Mouse (Mus musculus): Measurements from ENCODE around the gene Sh3bgrl2. TPM values are rescaled to one million over a fixed set of nuclear protein-coding genes. Genes with fewer than 3 reads are reported as not detected.

The Sh3bgrl2 gene
- polyA plus RNA-seq, 1 experiment = 7.3 TPM

DNA sequence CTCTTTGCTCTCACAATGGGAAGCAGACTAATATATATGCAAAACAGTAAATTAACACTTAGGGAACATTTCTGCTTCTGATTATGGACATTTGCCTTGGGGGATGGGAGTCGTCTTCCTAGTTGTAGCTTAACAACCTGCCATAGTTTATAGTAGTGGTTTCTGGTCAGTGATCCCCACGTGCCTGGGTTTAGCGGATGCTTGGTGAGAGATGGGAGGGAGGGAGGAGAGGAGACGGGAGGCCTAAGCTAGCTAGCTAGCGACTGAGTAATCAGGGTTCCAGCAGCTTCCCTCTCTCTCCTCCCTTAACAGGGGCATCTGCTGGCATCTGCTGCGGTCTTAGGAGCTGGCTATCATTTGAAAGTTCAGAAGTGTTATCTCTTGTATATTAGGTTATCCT lies 8.1 kb downstream of the Sh3bgrl2 start:
- 38% methylated on average over 6 of the region's 6 CpGs for WGBS
- DNase-seq = no peak
- H3K4me3 ChIP-seq (replicated peaks; ENCODE audit: extremely low read depth, low read depth, low read length) = no peak overlapping the region

DNA sequence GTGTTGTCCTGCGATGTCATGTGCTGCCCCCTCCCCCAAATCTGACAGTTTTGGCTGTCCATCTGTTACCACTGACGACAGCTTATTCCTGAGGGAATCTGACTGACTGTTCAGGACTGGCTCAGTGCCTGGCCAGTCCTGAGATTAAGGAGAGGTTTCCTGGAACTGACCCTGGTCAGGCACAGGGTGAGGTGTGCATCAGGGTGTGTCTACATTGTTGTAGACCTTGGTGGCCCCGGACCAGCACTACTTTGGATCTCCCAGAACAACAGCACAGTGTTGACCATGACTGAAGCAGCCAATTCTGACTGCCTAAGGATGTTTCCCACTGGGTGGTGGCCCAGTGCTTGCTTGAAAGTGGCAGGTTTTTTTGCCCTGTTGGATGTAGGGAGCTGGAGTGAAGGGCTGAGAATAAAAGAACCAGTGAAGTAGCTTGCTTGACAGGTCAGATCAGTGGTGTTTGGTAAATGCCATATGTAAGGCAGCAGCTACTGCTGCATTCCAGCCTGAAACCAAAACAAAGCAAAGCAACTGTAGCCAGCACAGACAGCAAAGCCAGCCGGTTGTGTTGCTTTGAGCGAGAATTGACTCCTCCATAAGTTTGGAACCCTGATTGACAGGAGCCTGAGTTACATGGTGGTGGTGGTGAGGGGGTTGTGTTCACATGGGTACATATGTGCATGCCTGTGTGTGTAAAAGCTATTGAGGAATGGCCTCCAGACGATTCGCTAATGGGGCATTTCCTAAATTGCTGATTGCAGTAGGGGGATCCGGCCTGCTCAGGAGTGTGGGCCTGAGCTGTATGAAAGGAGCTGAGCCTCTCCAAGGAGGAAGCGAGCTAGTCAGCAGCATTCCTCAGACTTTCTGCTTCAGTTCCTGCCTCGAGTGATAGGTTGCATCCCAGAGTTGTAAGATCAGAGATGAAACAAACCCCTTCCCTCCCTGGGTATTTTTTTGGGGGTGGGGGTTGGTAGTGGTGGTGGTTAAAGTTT lies 8.9 kb downstream of the Sh3bgrl2 start:
- WGBS = 33% methylated on average over 10 of the region's 10 CpGs
- no peak overlapping the region for H3K4me3 ChIP-seq (replicated peaks; ENCODE audit: extremely low read depth, low read depth, low read length)
- TF ChIP-seq CTCF (IDR thresholded peaks at IDR 0.05; ENCODE audit: insufficient read depth, low read length) (no peak), POLR2A (IDR thresholded peaks at IDR 0.05; ENCODE audit: borderline replicate concordance, extremely low read depth, low read depth, low read length) (no peak)
- H3K4me1 ChIP-seq (ENCODE audit: control insufficient read depth, insufficient read depth, low read length) = no peaks in the 10 kb centered on the region; the same call in 1 of the 2 replicates
- no peak for DNase-seq

More for the DNA sequence above, 8.1 kb downstream of the Sh3bgrl2 start:
- no peaks in the 10 kb centered on the region; the same call in 1 of the 2 replicates for H3K4me1 ChIP-seq (ENCODE audit: control insufficient read depth, insufficient read depth, low read length)
- TF ChIP-seq POLR2A (IDR thresholded peaks at IDR 0.05; ENCODE audit: borderline replicate concordance, extremely low read depth, low read depth, low read length) (no peak), CTCF (IDR thresholded peaks at IDR 0.05; ENCODE audit: insufficient read depth, low read length) (no peak)

DNA sequence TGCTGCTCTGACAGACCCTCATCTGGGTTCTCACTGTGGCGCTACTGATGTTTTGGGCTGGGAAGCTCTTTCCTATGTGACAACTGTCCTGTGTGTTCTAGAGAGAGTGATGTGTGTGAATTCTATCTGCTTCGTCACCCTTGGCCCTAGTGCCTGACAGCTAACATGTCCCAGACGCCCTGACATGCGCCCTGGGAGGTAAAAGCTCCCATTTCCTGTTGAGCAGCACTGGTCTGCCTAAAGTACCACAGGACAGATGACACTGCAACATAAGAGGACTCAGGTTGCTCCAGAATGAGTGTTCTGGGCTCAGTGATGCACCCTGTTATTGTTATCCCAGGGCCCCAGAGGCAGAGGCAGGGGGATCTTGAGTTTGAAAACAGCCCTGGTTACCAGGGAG lies 12.5 kb downstream of the Sh3bgrl2 start:
- no peak for DNase-seq
- WGBS = 69% methylated on average over 4 of the region's 4 CpGs
- TF ChIP-seq CTCF (IDR thresholded peaks at IDR 0.05; ENCODE audit: insufficient read depth, low read length) (no peak), POLR2A (IDR thresholded peaks at IDR 0.05; ENCODE audit: borderline replicate concordance, extremely low read depth, low read depth, low read length) (no peak)
- no peak overlapping the region for H3K4me3 ChIP-seq (replicated peaks; ENCODE audit: extremely low read depth, low read depth, low read length)
- no peaks in the 10 kb centered on the region; the same call in 1 of the 2 replicates for H3K4me1 ChIP-seq (ENCODE audit: control insufficient read depth, insufficient read depth, low read length)

DNA sequence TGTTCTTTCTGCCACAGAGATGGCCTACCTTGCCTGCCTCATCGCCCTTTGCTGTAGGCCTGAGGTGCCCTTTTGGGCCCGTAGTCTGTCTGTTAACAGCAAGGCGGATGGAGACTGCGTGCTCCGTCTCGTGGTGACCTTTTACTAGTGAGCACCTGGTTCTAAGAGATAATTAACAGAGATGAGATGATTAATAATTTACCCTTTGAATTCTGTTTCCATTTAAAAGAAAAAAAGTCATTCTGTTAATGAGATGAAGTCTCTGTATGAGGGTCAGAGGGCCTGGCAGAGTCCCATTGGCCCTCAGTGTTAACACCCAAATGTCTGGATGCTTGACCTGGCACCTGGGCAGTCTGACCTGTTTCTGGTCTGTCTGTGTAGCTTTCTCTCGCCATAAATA lies 14.8 kb downstream of the Sh3bgrl2 start:
- TF ChIP-seq POLR2A (IDR thresholded peaks at IDR 0.05; ENCODE audit: borderline replicate concordance, extremely low read depth, low read depth, low read length) (no peak), CTCF (IDR thresholded peaks at IDR 0.05; ENCODE audit: insufficient read depth, low read length) (no peak)
- DNase-seq = no peak
- Histone ChIP-seq H3K4me3 (replicated peaks; ENCODE audit: extremely low read depth, low read depth, low read length) (no peak overlapping the region), H3K4me1 (ENCODE audit: control insufficient read depth, insufficient read depth, low read length) (no peaks in the 10 kb centered on the region)
- WGBS = 94% methylated on average over 7 of the region's 7 CpGs

DNA sequence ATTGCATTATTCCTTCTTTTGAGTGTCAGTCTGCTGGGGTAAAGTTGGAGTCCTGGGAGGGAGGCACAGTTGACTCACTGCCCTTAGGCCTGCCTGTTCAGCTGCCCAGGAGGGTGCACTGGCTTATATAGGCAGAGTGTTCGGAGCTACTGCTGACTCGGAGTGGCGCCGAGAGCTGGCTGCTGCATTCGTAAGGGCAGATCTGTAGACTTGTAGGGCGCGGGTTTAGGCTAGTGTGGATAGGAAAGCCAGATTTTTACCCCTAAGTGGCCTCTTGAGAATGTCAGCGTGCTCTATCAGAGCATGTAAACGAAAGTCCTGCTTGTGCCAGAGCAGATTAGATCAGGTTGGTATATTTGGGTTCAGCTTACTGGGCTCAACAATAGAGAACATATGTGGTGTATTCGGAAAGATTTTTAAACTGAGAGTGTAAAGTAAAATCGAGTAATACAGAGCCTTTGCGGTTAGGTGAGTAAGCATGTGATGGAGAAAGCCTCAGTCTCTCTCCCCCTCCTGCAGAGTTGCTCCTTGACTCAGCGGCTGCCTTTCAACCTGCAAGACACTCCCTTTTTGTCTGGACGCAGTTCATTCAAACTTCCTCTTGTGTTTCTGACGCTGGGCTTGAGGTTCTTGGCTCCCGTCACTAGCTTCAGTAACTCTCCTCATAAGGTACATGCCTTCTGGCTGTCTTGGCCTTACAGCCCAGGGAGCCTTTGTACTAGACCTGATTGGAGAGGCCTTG lies 15.9 kb downstream of the Sh3bgrl2 start:
- TF ChIP-seq POLR2A (IDR thresholded peaks at IDR 0.05; ENCODE audit: borderline replicate concordance, extremely low read depth, low read depth, low read length) = no peak
- no peak for TF ChIP-seq CTCF (IDR thresholded peaks at IDR 0.05; ENCODE audit: insufficient read depth, low read length)
- no peak for DNase-seq
- Histone ChIP-seq H3K4me1 (ENCODE audit: control insufficient read depth, insufficient read depth, low read length) (no peaks in the 10 kb centered on the region), H3K4me3 (replicated peaks; ENCODE audit: extremely low read depth, low read depth, low read length) (no peak overlapping the region)
- WGBS = 50% methylated on average over 16 of the region's 16 CpGs

DNA sequence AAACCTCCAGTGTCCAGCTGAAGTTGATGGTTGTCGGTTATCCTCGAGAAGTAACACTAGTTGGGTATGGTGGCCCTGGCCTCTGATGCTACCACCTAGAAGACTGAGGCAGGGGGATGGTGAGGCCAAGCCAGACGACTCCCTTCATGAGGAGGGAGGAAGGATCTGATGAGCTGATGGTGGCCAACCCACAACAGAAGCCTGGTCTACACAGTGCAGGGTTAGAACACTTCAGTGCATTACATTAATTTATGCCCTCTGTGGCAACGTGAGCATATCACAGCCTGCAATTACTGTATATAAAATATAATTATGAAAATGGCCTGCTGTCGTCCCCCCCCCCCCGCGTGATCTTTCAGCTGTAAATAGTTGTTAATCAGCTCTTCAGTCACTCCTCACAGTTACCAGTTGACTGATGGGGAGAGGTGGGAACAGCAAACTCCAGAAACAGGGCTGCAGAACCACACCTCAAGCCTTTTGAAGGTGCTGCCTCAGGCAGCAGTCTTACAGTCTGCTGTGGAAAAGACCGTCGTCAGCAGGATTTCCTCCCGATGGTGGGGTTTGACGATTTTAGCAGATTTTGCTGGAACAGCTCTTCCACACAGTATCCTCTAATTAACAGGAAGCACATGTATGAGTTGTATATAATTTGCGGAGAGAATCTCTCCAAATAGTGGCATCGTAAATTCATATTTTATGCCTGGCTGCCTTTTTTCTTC lies 17.0 kb downstream of the Sh3bgrl2 start:
- Histone ChIP-seq H3K4me3 (replicated peaks; ENCODE audit: extremely low read depth, low read depth, low read length) (no peak overlapping the region), H3K4me1 (ENCODE audit: control insufficient read depth, insufficient read depth, low read length) (no peaks in the 10 kb centered on the region; the same call in 1 of the 2 replicates)
- no peak for DNase-seq
- no peak for TF ChIP-seq CTCF (IDR thresholded peaks at IDR 0.05; ENCODE audit: insufficient read depth, low read length)
- no peak for TF ChIP-seq POLR2A (IDR thresholded peaks at IDR 0.05; ENCODE audit: borderline replicate concordance, extremely low read depth, low read depth, low read length)
- 60% methylated on average over 13 of the region's 13 CpGs for WGBS

DNA sequence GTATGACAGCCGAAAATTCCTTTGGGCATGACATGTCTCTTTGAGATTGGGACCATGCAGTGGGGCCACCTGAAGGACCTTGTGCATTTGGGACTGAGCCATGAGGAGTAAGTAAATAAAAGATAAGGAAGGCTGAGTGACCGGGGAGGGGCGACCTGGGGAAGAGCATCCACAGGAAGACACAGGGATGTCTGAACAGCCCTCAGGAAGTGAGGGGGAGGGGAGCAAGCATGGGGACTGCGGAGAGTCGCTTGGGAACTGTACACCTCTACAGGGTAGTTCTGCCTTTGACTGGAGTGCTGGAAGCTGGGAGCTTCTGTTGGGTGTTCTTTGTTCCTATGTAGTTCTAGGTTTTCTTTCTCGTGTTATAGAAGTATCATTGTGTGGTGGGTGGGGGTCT lies 18.0 kb downstream of the Sh3bgrl2 start:
- DNase-seq = no peak
- no peak for TF ChIP-seq POLR2A (IDR thresholded peaks at IDR 0.05; ENCODE audit: borderline replicate concordance, extremely low read depth, low read depth, low read length)
- no peak for TF ChIP-seq CTCF (IDR thresholded peaks at IDR 0.05; ENCODE audit: insufficient read depth, low read length)
- 45% methylated on average over 6 of the region's 6 CpGs for WGBS
- H3K4me1 ChIP-seq (ENCODE audit: control insufficient read depth, insufficient read depth, low read length) = no peaks in the 10 kb centered on the region; the same call in 1 of the 2 replicates
- no peak overlapping the region for H3K4me3 ChIP-seq (replicated peaks; ENCODE audit: extremely low read depth, low read depth, low read length)

DNA sequence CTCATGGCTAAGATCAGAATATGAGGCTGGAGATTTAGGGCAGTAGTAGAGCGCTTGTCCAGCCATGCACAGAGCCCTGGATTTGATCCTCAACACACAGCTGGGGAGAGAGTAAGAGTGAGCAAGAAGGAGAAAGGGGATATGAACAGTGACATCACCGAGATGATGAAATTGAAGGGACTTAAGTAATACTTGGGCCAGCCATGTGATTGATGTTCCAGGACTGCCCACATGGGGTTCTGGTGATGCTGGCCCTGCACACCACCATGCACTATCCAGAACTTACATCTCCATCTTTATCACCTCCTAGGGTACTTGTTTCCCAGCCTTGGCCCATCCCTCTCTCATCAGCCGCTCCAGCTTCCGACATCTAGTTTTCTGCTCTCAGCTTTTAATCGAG lies 20.0 kb downstream of the Sh3bgrl2 start:
- Histone ChIP-seq H3K4me1 (ENCODE audit: control insufficient read depth, insufficient read depth, low read length) (peaks cover 2% of the 10 kb centered on the region; the same call in 1 of the 2 replicates), H3K4me3 (replicated peaks; ENCODE audit: extremely low read depth, low read depth, low read length) (no peak overlapping the region)
- WGBS = 90% methylated on average over 5 of the region's 5 CpGs
- DNase-seq = no peak
- TF ChIP-seq CTCF (IDR thresholded peaks at IDR 0.05; ENCODE audit: insufficient read depth, low read length) (no peak), POLR2A (IDR thresholded peaks at IDR 0.05; ENCODE audit: borderline replicate concordance, extremely low read depth, low read depth, low read length) (no peak)

DNA sequence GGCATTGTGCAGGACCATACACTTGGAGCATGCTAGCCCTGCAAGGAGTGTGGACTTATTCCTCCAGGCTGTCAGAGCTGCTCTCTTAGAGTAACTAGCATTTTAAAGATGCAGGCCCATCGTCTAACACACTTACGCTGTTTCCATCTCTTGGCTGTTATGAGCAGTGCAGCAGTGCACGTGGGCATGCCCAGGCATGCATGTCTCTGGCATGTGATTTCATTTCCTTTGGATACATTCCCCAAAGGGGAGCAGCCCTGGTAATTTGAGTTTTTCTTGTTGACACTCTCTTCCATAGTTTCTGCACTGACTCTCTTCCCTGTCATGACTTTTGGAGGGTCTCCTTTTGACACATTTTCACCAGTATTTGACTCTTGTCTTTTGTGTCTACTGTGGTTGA lies 20.8 kb downstream of the Sh3bgrl2 start:
- 41% methylated on average over 3 of the region's 3 CpGs for WGBS
- TF ChIP-seq CTCF (IDR thresholded peaks at IDR 0.05; ENCODE audit: insufficient read depth, low read length) (no peak), POLR2A (IDR thresholded peaks at IDR 0.05; ENCODE audit: borderline replicate concordance, extremely low read depth, low read depth, low read length) (no peak)
- Histone ChIP-seq H3K4me3 (replicated peaks; ENCODE audit: extremely low read depth, low read depth, low read length) (no peak overlapping the region), H3K4me1 (ENCODE audit: control insufficient read depth, insufficient read depth, low read length) (peaks cover 2% of the 10 kb centered on the region; the same call in 1 of the 2 replicates)
- no peak for DNase-seq

All from lung, adult 2 months (tissue).